Mouse (Mus musculus) spleen, adult 2 months (tissue): ENCODE measurements around the gene Sestd1. TPM values are rescaled to one million over a fixed set of nuclear protein-coding genes. Genes with fewer than 3 reads are reported as not detected.

Source experiments
- DNase-seq, 2 experiments: peaks; one replicate each; pipeline versions ENCODE4 v3.0.0 to v3.0.0-alpha.2; 2012 to 2021; ENCODE audit warnings: low spot score in 2 of 2, low read depth in 1 of 2
- H3K27ac ChIP-seq: fragments of 200-500 bp; 2 replicates; pipeline ENCODE4 v1.5.1; 2012; ENCODE audit warnings: low read length, inconsistent platforms; ENCODE audit not compliant: insufficient read depth
- H3K27me3 ChIP-seq: fragments of 200-500 bp; 2 replicates; pipeline ENCODE4 v1.6.1; 2012; ENCODE audit warnings: mild to moderate bottlenecking, moderate library complexity, low read length, inconsistent platforms; ENCODE audit not compliant: control insufficient read depth, insufficient read depth
- H3K36me3 ChIP-seq: fragments of 200-500 bp; 2 replicates; pipeline ENCODE4 v1.6.1; 2012; ENCODE audit warnings: mild to moderate bottlenecking, low read length, inconsistent platforms; ENCODE audit not compliant: control insufficient read depth, insufficient read depth
- H3K4me1 ChIP-seq: fragments of 200-500 bp; 2 replicates; pipeline ENCODE4 v1.6.1; 2011; ENCODE audit warnings: inconsistent platforms; ENCODE audit not compliant: control insufficient read depth, insufficient read depth, insufficient read length
- H3K4me3 ChIP-seq: fragments of 200-500 bp; 2 replicates; pipeline ENCODE4 v1.5.1; 2011; ENCODE audit warnings: mild to moderate bottlenecking, inconsistent platforms; ENCODE audit not compliant: insufficient read depth, insufficient read length; ENCODE audit errors: extremely low read depth
- CTCF ChIP-seq: fragments of 200-500 bp; IDR thresholded peaks from 2 replicates; pipeline ENCODE4 v1.5.1; 2011; ENCODE audit warnings: mild to moderate bottlenecking, inconsistent platforms; ENCODE audit not compliant: insufficient read depth, insufficient read length, insufficient replicate concordance; ENCODE audit errors: extremely low read depth
- POLR2A ChIP-seq: fragments of 200-500 bp; IDR thresholded peaks from 2 replicates; pipeline ENCODE4 v1.6.1; 2011; ENCODE audit warnings: low read depth, low read length, inconsistent platforms
- WGBS: fragments of 180-500 bp; shearing (Covaris S2); methylation state at CpG from one replicate; pipeline ENCODE4 v1.1.7; 2018; 5-methylcytosine and 5-hydroxymethylcytosine counted together
- polyA plus RNA-seq: library from polyadenylated mRNA; depleted of rRNA; stranded (reverse); fragments of >200 nt; gene quantifications from 2 replicates; pipeline ENCODE4 v1.2.3, GENCODE M21; 2012

Sestd1 gene
- polyA plus RNA-seq, 1 experiment, result 0.74 TPM

DNA sequence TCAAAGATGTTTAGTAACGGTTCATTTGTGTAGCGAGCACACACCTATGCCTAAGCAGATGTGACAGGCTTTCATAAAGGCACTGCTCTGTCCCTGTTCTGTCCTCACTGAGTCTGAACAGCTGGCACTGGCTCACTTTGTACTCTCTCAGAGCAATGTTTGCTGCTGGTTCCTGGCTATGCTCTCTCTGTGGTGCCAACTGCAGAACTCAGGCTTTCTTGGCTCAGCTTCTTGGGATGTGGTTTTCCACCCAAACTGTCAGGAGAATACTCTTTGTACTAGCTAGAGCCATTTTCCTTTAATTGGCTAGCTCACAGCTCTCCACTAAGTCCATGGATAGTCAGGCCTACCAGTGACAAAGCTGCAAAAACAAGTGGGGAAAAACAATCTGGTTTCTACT, 59.4 kb downstream of the Sestd1 start:
- no peak for DNase-seq
- H3K36me3 ChIP-seq, result no peaks in the 10 kb centered on the region
- no peaks in the 10 kb centered on the region for H3K4me1 ChIP-seq
- no peak for TF ChIP-seq CTCF
- TF ChIP-seq POLR2A, result no peak
- no peak overlapping the region for H3K27ac ChIP-seq
- no peaks in the 10 kb centered on the region for H3K27me3 ChIP-seq
- H3K4me3 ChIP-seq, result no peak overlapping the region
- WGBS, result 90% methylated on average over 2 of the region's 2 CpGs

DNA sequence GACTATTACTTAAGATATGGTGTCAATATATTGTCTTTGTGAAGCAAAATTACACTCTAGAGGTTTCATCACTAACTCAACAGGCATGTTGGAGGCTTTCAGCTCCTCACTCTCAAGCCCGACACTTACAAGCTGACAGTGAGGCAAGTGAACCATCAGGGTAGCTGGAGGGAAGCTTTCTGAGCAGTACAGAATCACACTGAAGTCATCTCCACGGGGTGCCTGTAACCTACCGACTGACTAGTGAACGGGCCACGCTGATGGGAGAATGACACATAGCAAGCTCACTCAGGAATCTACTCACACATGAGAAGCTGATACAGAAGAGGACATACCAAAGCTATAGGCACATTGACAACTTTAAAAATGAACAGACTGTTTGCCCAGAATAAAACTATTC, 67.5 kb downstream of the Sestd1 start:
- Histone ChIP-seq H3K27me3 (no peaks in the 10 kb centered on the region), H3K27ac (no peak overlapping the region), H3K36me3 (no peaks in the 10 kb centered on the region), H3K4me1 (no peaks in the 10 kb centered on the region), H3K4me3 (no peak overlapping the region)
- no peak for TF ChIP-seq POLR2A
- no peak for TF ChIP-seq CTCF
- DNase-seq, result no peak
- WGBS, result 94% methylated on average over 5 of the region's 5 CpGs

DNA sequence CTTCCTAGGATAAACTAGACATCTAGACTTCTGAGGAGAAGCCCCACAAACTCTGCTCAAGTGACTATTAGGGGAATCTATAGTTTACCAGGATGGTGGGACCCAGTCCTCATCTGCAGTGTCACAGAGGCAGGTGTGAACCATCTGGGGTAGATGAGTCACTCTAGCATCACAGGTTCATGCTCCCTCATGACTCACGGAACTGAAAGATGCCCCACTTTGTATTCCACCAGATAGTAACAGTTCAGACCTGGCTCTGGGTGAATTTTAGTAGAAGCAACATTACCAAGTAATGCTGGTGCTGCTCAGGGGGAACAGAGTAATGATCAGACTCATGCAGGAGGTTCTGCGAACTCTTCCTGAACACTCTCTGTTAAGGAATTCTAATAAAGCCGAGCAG, 73.4 kb downstream of the Sestd1 start:
- Histone ChIP-seq H3K4me3 (no peak overlapping the region), H3K27me3 (no peaks in the 10 kb centered on the region), H3K27ac (no peak overlapping the region), H3K36me3 (no peaks in the 10 kb centered on the region), H3K4me1 (no peaks in the 10 kb centered on the region)
- TF ChIP-seq CTCF, result no peak
- no peak for TF ChIP-seq POLR2A
- DNase-seq, result no peak
- 90% methylated on average over 3 of the region's 3 CpGs for WGBS

DNA sequence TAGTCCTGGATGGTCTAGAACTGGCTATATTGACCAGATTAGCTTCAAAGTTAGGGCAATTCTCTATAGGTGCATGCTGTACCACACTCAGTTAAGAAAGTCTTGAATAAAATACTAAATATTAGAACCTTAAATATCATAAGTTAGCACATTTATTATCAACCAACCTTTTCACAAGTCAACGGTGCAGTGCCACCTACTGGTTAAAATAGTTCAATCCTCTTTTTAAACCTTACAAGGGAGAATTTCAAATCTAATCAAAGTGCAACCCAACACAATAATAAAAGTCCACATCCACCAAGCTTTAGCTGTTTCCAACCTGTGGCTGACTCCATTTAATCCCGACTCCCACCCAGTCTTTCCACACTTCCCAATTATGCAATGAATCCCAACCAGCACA, 76.5 kb downstream of the Sestd1 start:
- Histone ChIP-seq H3K27ac (no peak overlapping the region), H3K36me3 (no peaks in the 10 kb centered on the region), H3K27me3 (no peaks in the 10 kb centered on the region), H3K4me1 (no peaks in the 10 kb centered on the region), H3K4me3 (no peak overlapping the region)
- 43% methylated on average over 2 of the region's 2 CpGs for WGBS
- TF ChIP-seq CTCF, result no peak
- DNase-seq, result no peak

DNA sequence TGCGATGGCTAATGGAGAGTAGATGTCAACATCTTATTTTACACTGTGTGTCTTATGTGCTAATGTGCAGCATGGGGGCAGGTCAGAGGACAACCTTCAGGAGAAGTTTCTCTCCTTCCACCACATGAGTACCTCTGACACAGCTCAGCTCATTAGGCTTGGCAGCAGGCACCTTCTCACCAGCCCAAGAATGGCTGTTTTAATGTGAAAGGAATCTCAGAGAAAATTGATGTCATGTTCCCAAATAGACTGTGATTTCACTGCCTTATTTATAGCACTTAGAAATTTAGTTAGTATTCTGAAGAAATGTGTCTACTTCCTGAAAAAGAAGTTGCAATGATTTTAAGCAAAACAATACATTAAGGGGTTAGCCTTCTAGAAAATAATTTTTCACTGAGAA, 78.5 kb downstream of the Sestd1 start:
- 93% methylated on average over 1 of the region's 1 CpGs for WGBS
- TF ChIP-seq CTCF (no peak), POLR2A (no peak)
- no peak for DNase-seq
- no peak overlapping the region for H3K27ac ChIP-seq
- no peak overlapping the region for H3K4me3 ChIP-seq
- no peaks in the 10 kb centered on the region for H3K36me3 ChIP-seq
- no peaks in the 10 kb centered on the region for H3K4me1 ChIP-seq
- H3K27me3 ChIP-seq, result no peaks in the 10 kb centered on the region

DNA sequence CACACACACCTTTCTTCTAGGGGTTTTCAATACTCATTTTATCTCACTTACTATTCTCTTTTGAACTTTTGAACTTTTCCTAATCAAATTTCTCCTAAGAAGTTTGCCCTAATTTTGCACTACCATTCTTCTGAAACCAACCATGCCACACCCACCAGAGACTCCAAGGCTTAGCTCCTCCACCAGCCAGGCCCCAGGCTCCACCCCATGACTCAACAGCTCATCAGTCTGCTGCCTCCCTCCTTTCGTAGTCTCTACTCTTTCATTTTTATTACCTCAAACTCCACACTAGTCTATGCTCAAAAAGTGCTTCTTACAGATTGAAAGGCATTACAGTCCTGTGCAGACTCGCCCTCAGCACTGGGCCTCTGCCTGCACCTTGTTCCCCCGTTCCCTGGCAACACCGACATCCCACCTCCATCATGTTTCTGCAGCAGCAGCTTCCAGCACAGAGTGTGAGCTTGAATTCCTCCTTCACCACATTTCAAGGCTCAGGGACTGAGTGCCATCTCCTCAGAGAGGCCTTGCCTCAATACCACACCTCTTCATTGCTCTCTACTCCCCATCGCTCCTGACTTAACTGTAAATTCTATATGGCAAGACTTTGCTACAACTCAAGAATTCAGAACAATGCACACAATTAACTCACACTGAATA, 79.3 kb downstream of the Sestd1 start:
- Histone ChIP-seq H3K36me3 (no peaks in the 10 kb centered on the region), H3K4me1 (no peaks in the 10 kb centered on the region), H3K4me3 (no peak overlapping the region), H3K27ac (no peak overlapping the region), H3K27me3 (no peaks in the 10 kb centered on the region)
- 91% methylated on average over 5 of the region's 5 CpGs for WGBS
- DNase-seq, result no peak
- no peak for TF ChIP-seq CTCF
- no peak for TF ChIP-seq POLR2A

DNA sequence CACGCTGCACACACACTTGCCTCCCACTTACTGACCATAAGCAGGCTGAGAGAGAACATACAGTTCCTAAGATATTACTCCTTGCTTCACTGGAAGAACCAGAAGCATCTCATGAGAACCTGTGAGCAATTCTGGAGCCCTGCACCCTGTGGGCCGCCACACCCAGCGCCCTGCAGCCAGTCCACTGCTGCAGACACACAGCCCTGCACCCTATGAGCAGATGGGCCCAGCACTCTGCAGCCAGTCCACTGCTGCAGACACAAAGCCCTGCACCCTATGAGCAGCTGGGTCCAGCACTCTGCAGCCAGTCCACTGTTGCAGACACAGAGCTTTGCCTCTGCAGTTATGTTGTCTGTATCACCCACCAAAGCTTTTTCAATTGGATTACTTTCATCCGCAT, 80.0 kb downstream of the Sestd1 start:
- no peak overlapping the region for H3K27ac ChIP-seq
- H3K27me3 ChIP-seq, result no peaks in the 10 kb centered on the region
- no peak for DNase-seq
- H3K4me1 ChIP-seq, result no peaks in the 10 kb centered on the region
- H3K36me3 ChIP-seq, result no peaks in the 10 kb centered on the region
- 95% methylated on average over 4 of the region's 4 CpGs for WGBS
- H3K4me3 ChIP-seq, result no peak overlapping the region
- TF ChIP-seq POLR2A, result no peak
